Mouse (Mus musculus) C2C12 (cell line): ENCODE results near the gene F830045P16Rik.

ENCODE experiments used
- CTCF ChIP-seq: IDR thresholded peaks from one replicate; pipeline ENCODE4 v1.5.1; 2011; ENCODE audit not compliant: control insufficient read depth, insufficient read depth, insufficient read length
- MYOD1 ChIP-seq: IDR thresholded peaks from one replicate; pipeline ENCODE4 v1.6.1; 2011; ENCODE audit warnings: low read depth; ENCODE audit not compliant: control insufficient read depth, insufficient read length
- USF1 ChIP-seq: IDR thresholded peaks from one replicate; pipeline ENCODE4 v1.6.1; 2011; ENCODE audit warnings: low read depth, mild to moderate bottlenecking, control low read depth, moderate library complexity

GRCm38 (mm10) chr2:129470839-129471238 lies 65.6 kb downstream of the F830045P16Rik start:
- TF ChIP-seq CTCF (no peak), MYOD1 (no peak), USF1 (no peak)
